Mouse (Mus musculus): ENCODE measurements around the gene Wnk1. TPM values are rescaled to one million over a fixed set of nuclear protein-coding genes. Genes with fewer than 3 reads are reported as not detected.

Wnk1 gene
- polyA plus RNA-seq, 1 experiment from 2014 or later: 31.2 TPM

GRCm38 (mm10) chr6:119905461-119905860 is 133.0 kb downstream of the Wnk1 start:
- no peak overlapping the region for H3K9ac ChIP-seq (ENCODE audit: low read length)
- H3K36me3 ChIP-seq (ENCODE audit: control insufficient read depth, insufficient read depth, low read length): 0 out of 2 replicates have a peak, but pooled peaks cover 2% of the 10 kb centered on the region
- DNase-seq (ENCODE audit: low spot score) (no peak), ATAC-seq (ENCODE audit: low FRiP score, low TSS enrichment) (no peak)
- peaks cover 4% of the 10 kb centered on the region for H3K4me1 ChIP-seq (replicated peaks; ENCODE audit: control insufficient read depth, insufficient read depth)
- H3K27me3 ChIP-seq (ENCODE audit: control insufficient read depth, insufficient read depth, low read length): no peaks in the 10 kb centered on the region
- WGBS: 79% methylated on average over 5 of the region's 5 CpGs
- no peak overlapping the region for H3K4me2 ChIP-seq (replicated peaks; ENCODE audit: low read depth)
- TF ChIP-seq CTCF (IDR thresholded peaks at IDR 0.05; ENCODE audit: low read depth): no peak
- no peak for TF ChIP-seq EP300 (optimal IDR thresholded peaks at IDR 0.05)
- H3K9me3 ChIP-seq (ENCODE audit: control insufficient read depth, low read length): no peaks in the 10 kb centered on the region
- H3K4me3 ChIP-seq (ENCODE audit: low read depth, low read length): no peak overlapping the region
- H3K27ac ChIP-seq (replicated peaks): no peak overlapping the region

DNA sequence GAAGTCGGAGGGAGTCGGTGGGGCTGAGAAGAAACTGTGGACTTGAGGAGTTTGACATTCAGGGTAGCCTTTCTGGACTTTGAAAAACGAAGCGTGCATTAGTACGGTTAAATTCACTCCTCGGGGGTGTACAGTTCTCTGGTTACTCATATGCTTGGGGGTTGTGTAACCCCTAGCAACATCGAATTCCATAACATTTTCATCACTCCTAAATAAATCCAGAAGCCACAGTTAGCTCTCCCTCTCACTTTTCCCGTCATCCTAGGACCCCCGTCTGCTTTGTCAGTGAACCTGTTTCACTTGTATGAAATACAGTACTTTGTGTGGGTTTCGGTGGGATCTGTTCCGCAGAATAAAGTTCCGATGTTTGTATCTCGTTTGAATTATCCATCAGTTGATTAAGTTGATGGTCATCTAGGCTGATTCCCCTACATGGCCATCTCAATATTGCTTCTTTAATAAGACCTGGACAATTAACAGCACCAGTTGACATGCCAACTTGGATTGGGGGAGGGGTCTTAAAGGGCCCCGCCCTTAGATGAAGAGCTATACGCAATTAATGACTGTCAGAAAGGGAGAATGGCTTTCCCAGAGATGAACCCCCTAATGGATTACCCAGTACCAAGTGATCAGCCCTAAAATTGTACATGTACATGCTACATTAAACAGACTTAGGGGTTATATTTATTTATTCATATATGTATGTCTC is 135.2 kb downstream of the Wnk1 start:
- Histone ChIP-seq H3K9ac (ENCODE audit: low read length) (peak overlapping the region; percentile 96), H3K27ac (replicated peaks) (peak overlapping the region; percentile 98), H3K4me1 (replicated peaks; ENCODE audit: control insufficient read depth, insufficient read depth) (peaks cover 4% of the 10 kb centered on the region), H3K9me3 (ENCODE audit: control insufficient read depth, low read length) (no peaks in the 10 kb centered on the region), H3K36me3 (ENCODE audit: control insufficient read depth, insufficient read depth, low read length) (0 out of 2 replicates have a peak, but pooled peaks cover 2% of the 10 kb centered on the region), H3K27me3 (ENCODE audit: control insufficient read depth, insufficient read depth, low read length) (no peaks in the 10 kb centered on the region), H3K4me3 (ENCODE audit: low read depth, low read length) (peak overlapping the region; percentile 88), H3K4me2 (replicated peaks; ENCODE audit: low read depth) (peak overlapping the region; percentile 71)
- ATAC-seq (ENCODE audit: low FRiP score, low TSS enrichment) (no peak), DNase-seq (ENCODE audit: low spot score) (no peak)
- no peak for TF ChIP-seq CTCF (IDR thresholded peaks at IDR 0.05; ENCODE audit: low read depth)
- TF ChIP-seq EP300 (optimal IDR thresholded peaks at IDR 0.05): no peak
- 14% methylated on average over 15 of the region's 15 CpGs for WGBS

DNA sequence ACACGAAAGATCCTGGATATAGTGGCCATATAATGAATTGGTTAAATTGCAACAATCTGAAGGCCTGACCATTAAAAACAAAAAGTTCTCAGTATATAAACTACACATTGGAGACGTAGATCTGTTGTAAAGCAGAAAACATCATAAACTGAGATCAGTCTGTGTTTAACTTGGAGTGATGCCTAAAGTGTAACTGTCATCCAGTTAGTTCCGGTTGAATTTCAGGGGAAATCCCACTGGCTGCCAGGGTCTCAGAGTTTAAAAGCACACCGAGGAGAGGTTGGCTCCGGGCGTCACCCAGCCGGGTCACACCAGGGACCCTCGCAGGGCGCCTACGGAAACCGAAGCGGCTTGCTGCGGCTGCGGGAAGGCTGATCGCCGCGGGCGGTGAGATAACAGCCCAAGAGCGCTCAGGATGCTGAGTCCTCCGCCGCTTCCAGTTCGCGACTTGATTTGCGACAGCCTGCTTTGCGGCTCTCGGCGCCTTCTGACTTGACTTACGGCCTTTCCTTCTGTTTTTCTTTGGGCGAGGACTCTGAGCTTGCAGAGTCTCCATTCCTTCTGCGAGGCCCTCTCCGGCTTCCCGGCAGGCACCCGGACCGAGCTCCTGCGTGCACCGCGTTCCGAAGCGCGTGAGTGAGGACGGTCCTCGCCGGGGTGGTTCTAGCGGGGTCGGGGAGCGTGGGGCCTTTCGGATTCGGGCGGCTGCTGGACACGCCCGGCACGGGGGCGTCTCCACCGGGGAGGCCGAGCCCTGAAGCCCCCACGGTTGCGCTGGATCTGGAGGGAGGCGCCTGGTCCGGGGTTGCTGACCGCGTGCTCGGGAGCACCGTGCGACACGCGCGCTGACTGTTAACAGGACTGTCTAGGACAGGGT is 136.0 kb downstream of the Wnk1 start, which contains the start of gene Rad52:
Rad52 (plus strand) TSS at position 495 of the 877 bp plus-strand sequence.
- ATAC-seq (ENCODE audit: low FRiP score, low TSS enrichment): peak; percentile 86
- Histone ChIP-seq H3K27ac (replicated peaks) (peak within 1 kb of the TSS; percentile 98), H3K9ac (ENCODE audit: low read length) (peak within 1 kb of the TSS; percentile 96), H3K9me3 (ENCODE audit: control insufficient read depth, low read length) (no peaks in the 10 kb centered on the region), H3K36me3 (ENCODE audit: control insufficient read depth, insufficient read depth, low read length) (0 out of 2 replicates have a peak, but pooled peaks cover 2% of the 10 kb centered on the region), H3K27me3 (ENCODE audit: control insufficient read depth, insufficient read depth, low read length) (no peaks in the 10 kb centered on the region), H3K4me1 (replicated peaks; ENCODE audit: control insufficient read depth, insufficient read depth) (peaks cover 4% of the 10 kb centered on the region), H3K4me2 (replicated peaks; ENCODE audit: low read depth) (peak within 1 kb of the TSS; percentile 71), H3K4me3 (ENCODE audit: low read depth, low read length) (peak within 1 kb of the TSS; percentile 88)
- WGBS: under 1% methylated on average over 67 of the region's 67 CpGs
- no peak for TF ChIP-seq CTCF (IDR thresholded peaks at IDR 0.05; ENCODE audit: low read depth)
- no peak for TF ChIP-seq EP300 (optimal IDR thresholded peaks at IDR 0.05)
- peak; percentile 89 for DNase-seq (ENCODE audit: low spot score)

- Histone ChIP-seq H3K4me2 (replicated peaks; ENCODE audit: low read depth) (no peak overlapping the region), H3K9me3 (ENCODE audit: control insufficient read depth, low read length) (no peaks in the 10 kb centered on the region), H3K4me3 (ENCODE audit: low read depth, low read length) (no peak overlapping the region), H3K36me3 (ENCODE audit: control insufficient read depth, insufficient read depth, low read length) (no peaks in the 10 kb centered on the region), H3K27me3 (ENCODE audit: control insufficient read depth, insufficient read depth, low read length) (no peaks in the 10 kb centered on the region), H3K4me1 (replicated peaks; ENCODE audit: control insufficient read depth, insufficient read depth) (no peaks in the 10 kb centered on the region), H3K9ac (ENCODE audit: low read length) (no peak overlapping the region), H3K27ac (replicated peaks) (no peak overlapping the region)
- 88% methylated on average over 7 of the region's 7 CpGs for WGBS
- TF ChIP-seq EP300 (optimal IDR thresholded peaks at IDR 0.05): no peak
- no peak for TF ChIP-seq CTCF (IDR thresholded peaks at IDR 0.05; ENCODE audit: low read depth)
- DNase-seq (ENCODE audit: low spot score) (no peak), ATAC-seq (ENCODE audit: low FRiP score, low TSS enrichment) (no peak)
These were observed 145.8 kb downstream of the Wnk1 start for GRCm38 (mm10) chr6:119892711-119893110.

- H3K4me2 ChIP-seq (replicated peaks; ENCODE audit: low read depth): no peak overlapping the region
- no peaks in the 10 kb centered on the region for H3K27me3 ChIP-seq (ENCODE audit: control insufficient read depth, insufficient read depth, low read length)
- no peaks in the 10 kb centered on the region for H3K4me1 ChIP-seq (replicated peaks; ENCODE audit: control insufficient read depth, insufficient read depth)
- WGBS: 59% methylated on average over 7 of the region's 7 CpGs
- no peak overlapping the region for H3K4me3 ChIP-seq (ENCODE audit: low read depth, low read length)
- H3K36me3 ChIP-seq (ENCODE audit: control insufficient read depth, insufficient read depth, low read length): no peaks in the 10 kb centered on the region
- no peak overlapping the region for H3K9ac ChIP-seq (ENCODE audit: low read length)
- no peak overlapping the region for H3K27ac ChIP-seq (replicated peaks)
- TF ChIP-seq CTCF (IDR thresholded peaks at IDR 0.05; ENCODE audit: low read depth) (no peak), EP300 (optimal IDR thresholded peaks at IDR 0.05) (no peak)
- H3K9me3 ChIP-seq (ENCODE audit: control insufficient read depth, low read length): no peaks in the 10 kb centered on the region
- DNase-seq (ENCODE audit: low spot score): no peak
- ATAC-seq (ENCODE audit: low FRiP score, low TSS enrichment): 0 out of 2 replicates have a peak, but pooled peaks have one; percentile 38
These were observed 155.3 kb downstream of the Wnk1 start for GRCm38 (mm10) chr6:119883151-119883550.

MicroRNAs encoded within 50 kb of the gene (microRNA counts, 519-probe panel; counts per million panel counts)
- not detected for microRNA mmu-miR-706

Small RNA genes lying within 50 kb of the gene (microRNA-seq; reads per million reads assigned to microRNA genes)
- not detected for gene Mir706

Other genes starting within 250 kb of the Wnk1 start
- gene Erc1, start 190.5 kb downstream of the Wnk1 start, polyA plus RNA-seq (2015; fragmentation: Nextera tagmentation; extraction: Ambion mirVana): 5.8 and 6.5 TPM in 2 replicates
- 6.8 TPM in 2 replicates for gene Rad52, start 136.0 kb downstream of the Wnk1 start, polyA plus RNA-seq (2015; fragmentation: Nextera tagmentation; extraction: Ambion mirVana)
- gene Ninj2, start 54.7 kb upstream of the Wnk1 start, polyA plus RNA-seq (2015; fragmentation: Nextera tagmentation; extraction: Ambion mirVana): not detected in 2 replicates

All from stomach, postnatal 0 days (tissue).